In genomic region chr6:91646822-91647221, GRCm38 (mm10) we compare ENCODE assay signal across 20 mouse cellular contexts. TPM values are rescaled to one million over a fixed set of nuclear protein-coding genes. Genes with fewer than 3 reads are reported as not detected.
A peak's percentile ranks its signal among the peaks of the same experiment; 100 is the strongest.
DNase-seq lines count a peak whose midpoint lies in the region; ATAC-seq and TF ChIP-seq lines count a peak whose summit lies in the region.
"Had no signal": no experiment of that assay in that cellular context is flagged by ENCODE, and none has a peak within 500 bp of the region (broad histone marks: within the 10 kb centered on the region; RNA-seq: fewer than 3 reads in every experiment).

No protein-coding gene starts in this region.

- H3K9me3 ChIP-seq in forebrain, embryonic 16.5 days (ENCODE audit: control insufficient read depth, low read length), result no peaks in the 10 kb centered on the region
- no peaks in the 10 kb centered on the region for H3K9me3 ChIP-seq in forebrain, embryonic 14.5 days (replicated peaks; ENCODE audit: control insufficient read depth, low read length)
- H3K9me3 ChIP-seq in heart, embryonic 16.5 days (replicated peaks; ENCODE audit: control insufficient read depth, low read length), result 0 out of 2 replicates have a peak, but pooled peaks cover 2% of the 10 kb centered on the region
- H3K9me3 ChIP-seq in midbrain, embryonic 11.5 days (ENCODE audit: control insufficient read depth, low read length), result no peaks in the 10 kb centered on the region
- no peaks in the 10 kb centered on the region for H3K9me3 ChIP-seq in midbrain, embryonic 16.5 days (replicated peaks; ENCODE audit: control insufficient read depth, low read length, poor library complexity, severe bottlenecking)
- H3K9me3 ChIP-seq: forebrain, embryonic 12.5 days; hindbrain, embryonic 15.5 days; limb, embryonic 15.5 days; neural tube, embryonic 12.5 days had no signal

- no peak overlapping the region for H3ac ChIP-seq in myocyte (ENCODE audit: control insufficient read depth, insufficient read length)

- no peak overlapping the region for H3K4me3 ChIP-seq in forebrain, embryonic 16.5 days (replicated peaks; ENCODE audit: low read length)
- H3K4me3 ChIP-seq in forebrain, embryonic 14.5 days (ENCODE audit: low read depth, low read length), result no peak overlapping the region
- no peak overlapping the region for H3K4me3 ChIP-seq in heart, embryonic 16.5 days (ENCODE audit: low read length)
- no peak overlapping the region for H3K4me3 ChIP-seq in midbrain, embryonic 11.5 days (ENCODE audit: low read depth, low read length)
- H3K4me3 ChIP-seq in midbrain, embryonic 16.5 days (ENCODE audit: low read depth, low read length), result no peak overlapping the region
- no peak overlapping the region for H3K4me3 ChIP-seq in myocyte
- H3K4me3 ChIP-seq: forebrain, embryonic 12.5 days; hindbrain, embryonic 15.5 days; limb, embryonic 15.5 days; megakaryocyte, embryonic 14.5 days; neural tube, embryonic 12.5 days had no signal

- no peak overlapping the region for H3K27ac ChIP-seq in forebrain, embryonic 16.5 days (ENCODE audit: low read length)
- no peak overlapping the region for H3K27ac ChIP-seq in forebrain, embryonic 14.5 days (ENCODE audit: low read depth, low read length)
- no peak overlapping the region for H3K27ac ChIP-seq in heart, embryonic 16.5 days (ENCODE audit: low read length)
- no peak overlapping the region for H3K27ac ChIP-seq in midbrain, embryonic 11.5 days (ENCODE audit: low read depth, low read length)
- no peak overlapping the region for H3K27ac ChIP-seq in midbrain, embryonic 16.5 days (ENCODE audit: low read length)
- H3K27ac ChIP-seq: forebrain, embryonic 12.5 days; hindbrain, embryonic 15.5 days; limb, embryonic 15.5 days; neural tube, embryonic 12.5 days; stomach, postnatal 0 days had no signal

- intact Hi-C loops in heart, postnatal 25 days (cut with DNase I), result no loop called here

- no peak for DNase-seq in forebrain, embryonic 14.5 days (ENCODE audit: low spot score)
- no peak for DNase-seq in heart, postnatal 25 days (ENCODE audit: low spot score)
- peak; percentile 39 for DNase-seq in midbrain, embryonic 11.5 days (ENCODE audit: low spot score, missing footprints)
- DNase-seq in urinary bladder, postnatal 25 days (ENCODE audit: low spot score), result no peak
- DNase-seq: adrenal gland, postnatal 10 days; cerebellum, adult 11 months; cerebellum, postnatal 36 days; layer of hippocampus, adult 9-11 months; right cerebral cortex, postnatal 25 days had no signal

- ATAC-seq in forebrain, embryonic 16.5 days, result 0 out of 2 replicates have a peak, but pooled peaks have one; percentile 15
- ATAC-seq in forebrain, embryonic 14.5 days, result no peak
- 0 out of 2 replicates have a peak, but pooled peaks have one; percentile 37 for ATAC-seq in heart, embryonic 16.5 days (replicated peaks; ENCODE audit: extremely low read depth, insufficient read depth, low FRiP score)
- no peak for ATAC-seq in midbrain, embryonic 11.5 days (ENCODE audit: low FRiP score)
- no peak for ATAC-seq in midbrain, embryonic 16.5 days
- ATAC-seq: intestine, postnatal 0 days had no signal

- H3K9ac ChIP-seq in forebrain, embryonic 16.5 days (replicated peaks; ENCODE audit: low read depth, low read length), result no peak overlapping the region
- H3K9ac ChIP-seq in forebrain, embryonic 14.5 days (ENCODE audit: low read length), result no peak overlapping the region
- no peak overlapping the region for H3K9ac ChIP-seq in heart, embryonic 16.5 days (ENCODE audit: low read length)
- no peak overlapping the region for H3K9ac ChIP-seq in midbrain, embryonic 11.5 days (ENCODE audit: low read length)
- H3K9ac ChIP-seq in midbrain, embryonic 16.5 days (ENCODE audit: low read depth, low read length), result no peak overlapping the region
- H3K9ac ChIP-seq: forebrain, embryonic 12.5 days; hindbrain, embryonic 15.5 days; limb, embryonic 15.5 days; neural tube, embryonic 12.5 days had no signal

- TF ChIP-seq POLR2A in myocyte (IDR thresholded peaks at IDR 0.05; ENCODE audit: insufficient read length, low read depth), result no peak

- peaks cover 16% of the 10 kb centered on the region; the same call in 1 of the 2 replicates for H3K4me1 ChIP-seq in forebrain, embryonic 16.5 days (replicated peaks; ENCODE audit: control insufficient read depth, insufficient read depth, low read length)
- H3K4me1 ChIP-seq in forebrain, embryonic 14.5 days (ENCODE audit: control insufficient read depth, insufficient read depth, low read length), result peaks cover 13% of the 10 kb centered on the region
- peaks cover 3% of the 10 kb centered on the region; the same call in 1 of the 2 replicates for H3K4me1 ChIP-seq in heart, embryonic 16.5 days (ENCODE audit: control insufficient read depth, insufficient read depth, low read length)
- H3K4me1 ChIP-seq in midbrain, embryonic 11.5 days (ENCODE audit: control insufficient read depth, insufficient read depth, low read length), result no peaks in the 10 kb centered on the region
- H3K4me1 ChIP-seq in midbrain, embryonic 16.5 days (ENCODE audit: control insufficient read depth, insufficient read depth, low read length), result no peaks in the 10 kb centered on the region; the same call in 1 of the 2 replicates
- H3K4me1 ChIP-seq: hindbrain, embryonic 15.5 days; neural tube, embryonic 12.5 days had no signal

- WGBS in forebrain, embryonic 16.5 days, result 73% methylated on average over 4 of the region's 4 CpGs
- 75% methylated on average over 4 of the region's 4 CpGs for WGBS in forebrain, embryonic 14.5 days
- WGBS in heart, embryonic 16.5 days, result 68% methylated on average over 4 of the region's 4 CpGs
- WGBS in midbrain, embryonic 11.5 days, result 78% methylated on average over 4 of the region's 4 CpGs
- WGBS in midbrain, embryonic 16.5 days, result 78% methylated on average over 4 of the region's 4 CpGs

- H3K4me2 ChIP-seq in forebrain, embryonic 16.5 days (ENCODE audit: low read length), result no peak overlapping the region
- no peak overlapping the region for H3K4me2 ChIP-seq in forebrain, embryonic 14.5 days (ENCODE audit: low read length)
- no peak overlapping the region for H3K4me2 ChIP-seq in heart, embryonic 16.5 days (ENCODE audit: low read depth, low read length)
- no peak overlapping the region for H3K4me2 ChIP-seq in midbrain, embryonic 11.5 days
- H3K4me2 ChIP-seq in midbrain, embryonic 16.5 days (ENCODE audit: low read length), result no peak overlapping the region
- peak overlapping the region; percentile 78 for H3K4me2 ChIP-seq in myocyte (ENCODE audit: low read depth)
- H3K4me2 ChIP-seq: forebrain, embryonic 12.5 days; hindbrain, embryonic 15.5 days; limb, embryonic 15.5 days; neural tube, embryonic 12.5 days had no signal

- H3K27me3 ChIP-seq in forebrain, embryonic 16.5 days (replicated peaks; ENCODE audit: control insufficient read depth, insufficient read depth, low read length), result no peaks in the 10 kb centered on the region
- H3K27me3 ChIP-seq in forebrain, embryonic 14.5 days (replicated peaks; ENCODE audit: control insufficient read depth, insufficient read depth, low read length), result no peaks in the 10 kb centered on the region
- peaks cover 13% of the 10 kb centered on the region for H3K27me3 ChIP-seq in heart, embryonic 16.5 days (ENCODE audit: control insufficient read depth, insufficient read depth, low read length)
- no peaks in the 10 kb centered on the region for H3K27me3 ChIP-seq in midbrain, embryonic 11.5 days (ENCODE audit: control insufficient read depth, insufficient read depth, low read length)
- no peaks in the 10 kb centered on the region for H3K27me3 ChIP-seq in midbrain, embryonic 16.5 days (ENCODE audit: control insufficient read depth, insufficient read depth, low read depth, low read length)
- no peaks in the 10 kb centered on the region for H3K27me3 ChIP-seq in myocyte (ENCODE audit: control insufficient read depth, insufficient read depth, insufficient read length)
- H3K27me3 ChIP-seq: forebrain, embryonic 12.5 days; hindbrain, embryonic 15.5 days; limb, embryonic 15.5 days; neural tube, embryonic 12.5 days had no signal

- H3K79me2 ChIP-seq in myocyte (ENCODE audit: control insufficient read depth, insufficient read depth), result no peaks in the 10 kb centered on the region

- no peaks in the 10 kb centered on the region for H3K36me3 ChIP-seq in forebrain, embryonic 16.5 days (ENCODE audit: control insufficient read depth, insufficient read depth)
- no peaks in the 10 kb centered on the region for H3K36me3 ChIP-seq in forebrain, embryonic 14.5 days (ENCODE audit: control insufficient read depth, insufficient read depth, low read length)
- no peaks in the 10 kb centered on the region for H3K36me3 ChIP-seq in heart, embryonic 16.5 days (ENCODE audit: control insufficient read depth, insufficient read depth)
- H3K36me3 ChIP-seq in midbrain, embryonic 11.5 days (ENCODE audit: control insufficient read depth, insufficient read depth, low read length), result no peaks in the 10 kb centered on the region
- H3K36me3 ChIP-seq in midbrain, embryonic 16.5 days (ENCODE audit: control insufficient read depth, insufficient read depth, low read length), result no peaks in the 10 kb centered on the region
- H3K36me3 ChIP-seq in myocyte (ENCODE audit: control insufficient read depth, insufficient read depth), result no peaks in the 10 kb centered on the region
- H3K36me3 ChIP-seq: forebrain, embryonic 12.5 days; hindbrain, embryonic 15.5 days; limb, embryonic 15.5 days; neural tube, embryonic 12.5 days had no signal

TF ChIP-seq in myocyte, 11 proteins besides CTCF, POLR2A, EP300 and RAD21:
- TF ChIP-seq POLR2AphosphoS2 (IDR thresholded peaks at IDR 0.05; ENCODE audit: insufficient read length, low read depth), result no peak
- peak in 1 of 3 experiments; percentile 59 for TF ChIP-seq MYOG (IDR thresholded peaks at IDR 0.05; ENCODE audit: control insufficient read depth in 1 of 3, insufficient read depth in 1 of 3, insufficient read length in 2 of 3, low read depth in 2 of 3)
- peak in 2 of 3 experiments; percentile 1 to 71 for TF ChIP-seq MYOD1 (IDR thresholded peaks at IDR 0.05; ENCODE audit: control insufficient read depth in 1 of 3, insufficient read length in 2 of 3, low read depth in 2 of 3)
- no peak for TF ChIP-seq E2F4 (IDR thresholded peaks at IDR 0.05; ENCODE audit: insufficient read depth)
- TF ChIP-seq USF1 (IDR thresholded peaks at IDR 0.05; ENCODE audit: low read depth), result no peak

RNA-seq across cellular contexts. Expression of gene Slc6a6, which starts 37.0 kb away (rescaled TPM):
- polyA plus RNA-seq in forebrain, embryonic 16.5 days (2015; fragmentation: Nextera tagmentation; extraction: Ambion mirVana), result 98.6 and 107 TPM in 2 replicates
- polyA plus RNA-seq in forebrain, embryonic 14.5 days (2014; fragmentation: Nextera tagmentation; extraction: Ambion mirVana), result 45.6 and 71.7 TPM in 2 replicates
- polyA plus RNA-seq in heart, embryonic 16.5 days (2015; fragmentation: Nextera tagmentation; extraction: Ambion mirVana), result 59.1 and 74.8 TPM in 2 replicates
- total RNA-seq in heart, postnatal 25 days (2021), result 100 to 1,000 TPM in 1 of 2 experiments, 10 to 100 TPM in 1; 85.0 to 102 TPM
- 43.6 and 45.6 TPM in 2 replicates for polyA plus RNA-seq in midbrain, embryonic 11.5 days (2014; fragmentation: Nextera tagmentation; extraction: Ambion mirVana)
- polyA plus RNA-seq in midbrain, embryonic 16.5 days (2015; fragmentation: Nextera tagmentation; extraction: Ambion mirVana), result 117 and 125 TPM in 2 replicates
- 98.2 TPM for polyA plus RNA-seq in myocyte (2012; fragmentation: generic; extraction: Trizol)

Comparison
In these comparisons a context has a peak if more than half of its experiments do, and no peak if none do; other contexts are left out.
1. ATAC-seq: peak in forebrain, embryonic 16.5 days (single experiment) and heart, embryonic 16.5 days (single experiment); none in forebrain, embryonic 14.5 days (single experiment), midbrain, embryonic 11.5 days (single experiment) and midbrain, embryonic 16.5 days (single experiment).